Mouse (Mus musculus) heart, embryonic 16.5 days (tissue): ENCODE measurements around the gene Tnfaip6. TPM values are rescaled to one million over a fixed set of nuclear protein-coding genes. Genes with fewer than 3 reads are reported as not detected.

Experiments used
- ATAC-seq: fragments of 200-750 bp; cut with Nextera tagmentation; replicated peaks from 2 replicates; pipeline ENCODE4 v1.8.0; 2017; ENCODE audit warnings: moderate number of reproducible peaks; ENCODE audit not compliant: insufficient read depth, low FRiP score; ENCODE audit errors: extremely low read depth
- H3K27ac ChIP-seq: fragments of 300-500 bp; sonication (generic); 2 replicates; pipeline ENCODE4 v1.5.1; 2014; ENCODE audit warnings: mild to moderate bottlenecking, low read length, control low read depth, moderate library complexity
- H3K27me3 ChIP-seq: fragments of 300-500 bp; sonication (generic); 2 replicates; pipeline ENCODE4 v1.6.1; 2014; ENCODE audit warnings: low read length, mixed read lengths; ENCODE audit not compliant: control insufficient read depth, insufficient read depth
- H3K36me3 ChIP-seq: fragments of 300-500 bp; sonication (generic); 2 replicates; pipeline ENCODE4 v1.6.1; 2014; ENCODE audit not compliant: control insufficient read depth, insufficient read depth
- H3K4me1 ChIP-seq: fragments of 300-500 bp; sonication (generic); 2 replicates; pipeline ENCODE4 v1.6.1; 2014; ENCODE audit warnings: low read length, mixed read lengths; ENCODE audit not compliant: control insufficient read depth, insufficient read depth
- H3K4me2 ChIP-seq: fragments of 300-500 bp; sonication (generic); 2 replicates; pipeline ENCODE4 v1.6.1; 2014; ENCODE audit warnings: low read depth, mild to moderate bottlenecking, control low read depth, low read length
- H3K4me3 ChIP-seq: fragments of 300-500 bp; sonication (generic); 2 replicates; pipeline ENCODE4 v1.5.1; 2014; ENCODE audit warnings: mild to moderate bottlenecking, control low read depth, low read length
- H3K9ac ChIP-seq: fragments of 300-500 bp; sonication (generic); 2 replicates; pipeline ENCODE4 v1.6.1; 2014; ENCODE audit warnings: low read length, control low read depth
- H3K9me3 ChIP-seq: fragments of 300-500 bp; sonication (generic); replicated peaks from 2 replicates; pipeline ENCODE4 v1.6.1; 2016; ENCODE audit warnings: low read length; ENCODE audit not compliant: control insufficient read depth
- WGBS: fragments of 180-500 bp; shearing (Covaris S2); extraction: QIAGEN DNeasy Blood & Tissue Kit; methylation state at CpG from one replicate; pipeline ENCODE4 v1.1.7; 2014; 5-methylcytosine and 5-hydroxymethylcytosine counted together
- polyA plus RNA-seq: library from polyadenylated mRNA; unstranded; fragments of >200 nt; fragmentation: Nextera tagmentation; extraction: Ambion mirVana; gene quantifications from 2 replicates; pipeline ENCODE4 v1.2.1, GENCODE M21; 2015

Tnfaip6 gene
- polyA plus RNA-seq, 1 experiment from 2014 or later = 3.1 TPM

DNA sequence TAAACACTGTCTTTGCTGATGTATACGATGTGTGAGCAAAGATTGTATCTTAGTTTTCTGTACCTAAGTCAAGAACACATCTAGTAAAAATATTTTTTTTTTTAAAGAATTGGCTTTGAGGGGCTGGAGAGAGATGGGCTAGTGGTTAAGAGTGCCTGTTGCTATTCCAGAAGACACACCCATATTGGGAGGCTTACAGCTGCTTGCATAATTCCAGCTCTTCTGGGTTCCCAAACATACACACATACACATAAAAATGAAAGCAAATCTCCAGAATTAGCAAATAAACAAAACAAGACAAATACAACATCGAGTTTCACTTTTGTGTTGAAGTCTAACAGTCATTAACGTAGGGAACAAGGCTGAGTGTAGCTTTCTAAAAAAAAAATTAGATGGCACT, 46.2 kb downstream of the Tnfaip6 start:
- no peak overlapping the region for H3K27ac ChIP-seq
- peaks cover 46% of the 10 kb centered on the region for H3K36me3 ChIP-seq
- H3K9ac ChIP-seq = no peak overlapping the region
- no peak for ATAC-seq
- no peaks in the 10 kb centered on the region for H3K27me3 ChIP-seq
- no peaks in the 10 kb centered on the region for H3K9me3 ChIP-seq
- 88% methylated on average over 3 of the region's 3 CpGs for WGBS
- no peaks in the 10 kb centered on the region for H3K4me1 ChIP-seq
- no peak overlapping the region for H3K4me3 ChIP-seq
- H3K4me2 ChIP-seq = no peak overlapping the region

DNA sequence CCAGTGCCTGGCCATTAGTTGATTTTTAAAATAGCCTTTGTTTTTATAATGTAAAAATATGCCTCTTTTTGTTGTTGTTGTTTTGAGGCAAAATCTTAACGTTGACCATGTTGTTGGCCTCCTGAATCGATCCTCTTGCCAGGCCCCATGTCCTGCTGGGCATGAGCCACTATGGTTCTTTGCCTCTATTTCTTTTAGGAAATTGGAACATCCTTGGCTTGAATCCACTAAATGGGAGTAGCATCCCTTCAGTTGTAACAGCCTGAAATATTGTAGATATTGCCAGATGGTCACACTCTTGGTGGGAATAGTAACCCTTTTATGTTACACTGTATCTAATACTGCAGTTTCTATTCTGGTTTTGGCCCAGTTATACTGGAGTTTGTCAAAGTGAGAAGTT, 46.8 kb downstream of the Tnfaip6 start:
- no peak overlapping the region for H3K9ac ChIP-seq
- no peak overlapping the region for H3K27ac ChIP-seq
- no peaks in the 10 kb centered on the region for H3K27me3 ChIP-seq
- no peak overlapping the region for H3K4me2 ChIP-seq
- H3K4me1 ChIP-seq = no peaks in the 10 kb centered on the region
- no peak overlapping the region for H3K4me3 ChIP-seq
- no peak for ATAC-seq
- H3K9me3 ChIP-seq = no peaks in the 10 kb centered on the region
- H3K36me3 ChIP-seq = peaks cover 51% of the 10 kb centered on the region
- WGBS = 89% methylated on average over 2 of the region's 2 CpGs

Other genes with a start within 250 kb of the Tnfaip6 start
- 15.0 and 18.5 TPM in 2 replicates for gene Rbm43, start 102.8 kb upstream of the Tnfaip6 start, polyA plus RNA-seq
- gene Nmi, start 64.5 kb upstream of the Tnfaip6 start, polyA plus RNA-seq = 19.9 and 21.9 TPM in 2 replicates
- 13.7 and 18.1 TPM in 2 replicates for gene Rif1, start 34.8 kb downstream of the Tnfaip6 start, polyA plus RNA-seq